Mouse (Mus musculus) cerebellum, adult 9-11 months (tissue): Measurements from ENCODE around the gene S100a7a.

Source experiments
- DNase-seq: peaks from one replicate; pipeline ENCODE4 v3.0.0; 2022

S100a7a gene

GRCm38 (mm10) chr3:90629298-90629697, 24.5 kb upstream of the S100a7a start:
- DNase-seq = no peak

GRCm38 (mm10) chr3:90631984-90632383, 21.8 kb upstream of the S100a7a start:
- DNase-seq = no peak

GRCm38 (mm10) chr3:90638511-90639275, 15.1 kb upstream of the S100a7a start:
- no peak for DNase-seq

GRCm38 (mm10) chr3:90639511-90640154, 14.2 kb upstream of the S100a7a start:
- DNase-seq = no peak

GRCm38 (mm10) chr3:90640981-90641380, 12.8 kb upstream of the S100a7a start:
- no peak for DNase-seq

- no peak for DNase-seq
These were observed 9.6 kb upstream of the S100a7a start for GRCm38 (mm10) chr3:90644220-90644619.

- no peak for DNase-seq
These were observed 6.5 kb upstream of the S100a7a start for GRCm38 (mm10) chr3:90647291-90647690.

- DNase-seq = no peak
These were observed 4.8 kb upstream of the S100a7a start for GRCm38 (mm10) chr3:90648981-90649380.

GRCm38 (mm10) chr3:90649832-90650231, 4.0 kb upstream of the S100a7a start:
- no peak for DNase-seq

- DNase-seq = peak; percentile 31
These were observed 824 bp upstream of the S100a7a start for GRCm38 (mm10) chr3:90652878-90653508.

GRCm38 (mm10) chr3:90657405-90657804, 3.6 kb downstream of the S100a7a start:
- DNase-seq = no peak

GRCm38 (mm10) chr3:90659364-90660044, 5.7 kb downstream of the S100a7a start:
- DNase-seq = no peak

GRCm38 (mm10) chr3:90664219-90664618, 10.4 kb downstream of the S100a7a start:
- no peak for DNase-seq

GRCm38 (mm10) chr3:90668846-90669245, 15.0 kb downstream of the S100a7a start, which contains the start of gene S100a8:
S100a8 (plus strand) TSS chr3:90668978.
- DNase-seq = no peak

- DNase-seq = no peak
These were observed 24.8 kb downstream of the S100a7a start for GRCm38 (mm10) chr3:90678656-90679055.

- no peak for DNase-seq
These were observed 30.1 kb downstream of the S100a7a start for GRCm38 (mm10) chr3:90683929-90684328.

GRCm38 (mm10) chr3:90686835-90687234, 33.0 kb downstream of the S100a7a start:
- no peak for DNase-seq

GRCm38 (mm10) chr3:90693496-90693895, 39.7 kb downstream of the S100a7a start:
- no peak for DNase-seq

GRCm38 (mm10) chr3:90695613-90696012, 41.8 kb downstream of the S100a7a start, which contains the start of gene S100a9:
S100a9 (minus strand) TSS chr3:90695721.
- no peak for DNase-seq

GRCm38 (mm10) chr3:90702244-90702643, 48.4 kb downstream of the S100a7a start:
- DNase-seq = no peak
